Mouse (Mus musculus) duodenum, adult 2 months (tissue): Measurements from ENCODE around the gene Zswim1. TPM values are rescaled to one million over a fixed set of nuclear protein-coding genes. Genes with fewer than 3 reads are reported as not detected.

Experiments used
- polyA plus RNA-seq: library from polyadenylated mRNA; depleted of rRNA; stranded (reverse); fragments of >200 nt; gene quantifications from 2 replicates; pipeline ENCODE4 v1.2.3, GENCODE M21; 2012; ENCODE audit warnings: low replicate concordance; rRNA removed

Zswim1 gene
- 7.2 and 8.6 TPM in 2 replicates for polyA plus RNA-seq

DNA sequence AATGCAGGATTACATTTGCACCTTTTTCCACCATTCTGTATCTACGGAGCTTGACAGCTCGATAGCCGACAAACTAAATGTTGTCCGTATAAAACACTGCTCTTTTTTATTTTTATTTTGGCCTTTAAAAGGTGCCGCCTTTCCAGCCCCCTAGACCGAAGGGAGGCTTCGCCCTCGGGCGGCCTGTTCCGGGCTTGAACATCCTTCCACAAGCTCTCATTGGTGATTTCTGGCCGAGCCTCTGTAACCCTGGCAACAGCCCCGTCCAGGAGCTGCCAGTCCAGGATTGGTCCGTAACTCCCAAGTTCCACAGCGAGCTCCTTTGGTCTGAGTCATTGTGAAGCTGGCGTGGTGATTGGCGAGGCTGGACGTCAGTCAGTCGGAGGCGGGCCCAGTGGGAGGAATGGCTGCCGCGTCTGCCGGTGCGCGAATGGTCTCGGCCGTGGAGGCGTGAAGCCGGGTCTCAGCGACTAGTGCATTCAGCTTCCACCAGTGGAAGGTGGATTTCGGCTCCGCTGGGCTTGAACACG is at the start of gene Zswim1:
Gene Zswim1 (plus strand): TSS at position 51 of the 530 bp plus-strand sequence.

DNA sequence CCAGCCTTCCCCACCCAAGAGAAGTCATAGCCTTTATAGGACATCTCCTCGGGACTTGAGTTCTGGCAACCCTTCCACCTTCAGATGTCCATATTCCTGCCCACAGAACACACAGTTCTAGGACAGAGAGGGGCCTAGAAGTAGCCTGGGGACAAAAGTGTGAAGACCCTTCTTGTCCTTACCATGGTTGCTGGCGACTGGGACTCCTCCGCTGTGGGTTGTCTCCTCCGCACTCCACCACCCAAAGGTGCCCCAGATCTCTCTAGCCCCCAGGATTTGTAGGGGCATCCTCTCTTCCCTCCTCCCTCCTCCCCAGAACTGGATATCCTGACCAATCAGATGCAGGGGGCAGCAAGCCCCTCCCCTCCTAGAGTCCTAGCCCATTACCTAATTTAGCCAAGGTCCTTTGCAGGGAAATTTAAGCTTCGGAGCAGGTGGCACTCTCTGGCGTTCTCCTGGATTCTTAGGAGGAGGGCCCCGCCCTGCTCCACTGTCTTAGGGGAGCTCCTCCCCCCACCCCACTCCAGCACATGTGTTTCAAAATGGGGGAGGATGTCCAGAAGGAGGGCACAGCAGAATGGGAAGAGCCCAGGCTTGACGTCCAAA is 42.9 kb upstream of the Zswim1 start, which contains the start of gene Tnnc2:
Gene Tnnc2 (minus strand): TSS at position 487 of the 606 bp plus-strand sequence.

DNA sequence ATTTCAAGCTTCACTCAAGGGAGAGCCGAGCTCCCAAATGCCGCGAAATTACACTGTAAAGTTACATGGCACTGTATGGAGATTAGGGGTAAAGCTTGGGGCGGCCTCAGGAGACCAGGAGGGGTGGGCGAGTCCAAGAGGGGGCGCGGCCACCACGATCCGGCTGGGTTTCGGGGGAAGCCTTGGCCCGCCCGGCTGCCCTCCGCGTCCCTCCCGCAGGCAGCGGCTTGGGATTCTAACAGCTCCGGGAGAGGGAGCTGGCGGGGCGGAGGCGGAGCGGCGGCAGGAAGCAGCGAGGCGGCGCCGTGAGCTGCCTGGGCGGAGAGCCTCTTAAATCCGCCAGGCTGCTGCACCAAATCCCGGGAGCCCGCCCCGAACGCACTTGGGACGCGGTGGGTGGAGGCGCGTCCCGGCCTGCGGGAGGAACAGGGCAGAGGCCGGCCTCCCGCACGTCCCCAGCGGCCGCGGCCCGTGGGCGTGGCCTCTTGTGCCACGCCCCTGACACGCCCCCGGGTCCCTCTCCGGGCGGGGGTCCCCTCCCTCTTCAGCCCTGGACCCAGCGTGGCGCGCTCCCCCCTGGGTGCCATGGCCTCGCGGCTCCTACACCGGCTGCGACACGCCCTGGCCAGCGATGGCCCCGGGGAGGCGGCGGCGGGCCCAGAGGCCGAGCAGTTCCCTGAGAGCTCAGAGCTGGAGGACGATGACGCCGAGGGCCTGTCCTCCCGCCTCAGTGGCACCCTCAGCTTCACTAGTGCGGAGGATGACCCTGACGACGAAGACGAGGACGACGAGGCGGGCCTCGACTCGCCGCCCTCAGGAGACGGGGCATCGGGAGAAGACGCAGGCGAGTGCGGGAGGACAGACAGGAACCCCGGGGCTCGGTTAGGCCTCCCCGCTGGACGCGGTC is 36.8 kb upstream of the Zswim1 start, which contains the start of gene Snx21:
Gene Snx21 (plus strand): TSS at position 343 of the 907 bp plus-strand sequence.

DNA sequence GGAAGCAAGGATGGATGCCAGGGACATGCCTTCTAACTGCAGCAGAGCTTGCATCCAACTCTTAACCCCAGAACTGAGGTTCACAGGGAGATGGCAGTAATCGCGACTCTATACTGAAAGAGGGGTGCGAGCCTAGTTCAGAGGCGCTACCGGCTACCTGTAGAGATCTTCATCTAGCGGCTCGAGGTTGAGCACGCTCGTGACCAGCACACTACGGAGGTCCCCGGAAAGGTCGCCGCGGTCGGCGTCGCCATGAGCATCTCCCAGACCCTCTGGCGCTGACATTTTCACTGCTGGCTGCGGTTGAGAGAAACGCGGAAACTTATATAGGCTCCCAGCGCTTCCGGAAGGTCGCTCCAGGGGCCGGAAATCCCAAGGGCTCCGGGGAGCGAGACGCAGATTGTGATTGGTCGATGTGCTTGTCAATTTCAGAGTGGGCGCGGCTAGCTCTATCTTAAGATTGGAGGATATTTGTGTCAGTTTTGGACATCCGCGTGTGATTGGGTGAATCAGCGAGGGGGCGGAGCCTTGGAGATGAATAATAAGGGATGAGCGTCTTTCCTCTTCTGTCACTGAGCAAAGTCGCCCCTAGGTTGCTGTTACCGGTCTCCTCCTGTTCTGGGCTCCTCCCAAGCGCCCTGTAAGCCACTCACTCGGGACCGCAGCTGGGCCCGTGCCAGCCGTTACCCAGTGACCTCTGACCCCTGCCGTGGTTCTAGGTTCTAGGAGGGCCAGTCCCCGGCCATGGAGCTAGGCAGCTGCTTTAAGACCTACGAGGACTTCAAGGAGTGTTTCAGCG is 17.8 kb upstream of the Zswim1 start, which contains the start of the genes Acot8 and Zswim3:
Gene Acot8 (minus strand): TSS at position 350 of the 799 bp plus-strand sequence.
Gene Zswim3 (plus strand): TSS at position 566 of the 799 bp plus-strand sequence.

DNA sequence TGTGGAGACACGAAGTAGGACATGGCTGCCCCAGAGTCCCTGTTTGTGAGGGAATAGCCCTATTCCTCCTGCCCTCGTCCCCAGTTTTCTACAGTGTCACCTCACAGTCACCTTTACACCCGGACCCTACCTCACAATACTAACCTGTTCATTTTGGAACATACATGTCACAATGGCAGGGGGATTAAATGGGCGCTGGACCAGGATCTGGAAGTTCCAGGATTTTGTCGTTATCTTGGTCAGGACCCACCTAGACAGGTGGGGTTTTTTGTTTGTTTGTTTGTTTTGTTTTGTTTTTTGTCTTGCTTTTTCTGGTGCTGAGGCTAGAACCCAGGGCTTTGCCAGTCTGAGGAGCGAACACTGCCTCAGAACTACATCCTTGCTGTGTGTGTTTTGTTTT is 6.0 kb downstream of the Zswim1 start, which contains the start of gene Spata25:
Gene Spata25 (minus strand): TSS at position 101 of the 400 bp plus-strand sequence.

DNA sequence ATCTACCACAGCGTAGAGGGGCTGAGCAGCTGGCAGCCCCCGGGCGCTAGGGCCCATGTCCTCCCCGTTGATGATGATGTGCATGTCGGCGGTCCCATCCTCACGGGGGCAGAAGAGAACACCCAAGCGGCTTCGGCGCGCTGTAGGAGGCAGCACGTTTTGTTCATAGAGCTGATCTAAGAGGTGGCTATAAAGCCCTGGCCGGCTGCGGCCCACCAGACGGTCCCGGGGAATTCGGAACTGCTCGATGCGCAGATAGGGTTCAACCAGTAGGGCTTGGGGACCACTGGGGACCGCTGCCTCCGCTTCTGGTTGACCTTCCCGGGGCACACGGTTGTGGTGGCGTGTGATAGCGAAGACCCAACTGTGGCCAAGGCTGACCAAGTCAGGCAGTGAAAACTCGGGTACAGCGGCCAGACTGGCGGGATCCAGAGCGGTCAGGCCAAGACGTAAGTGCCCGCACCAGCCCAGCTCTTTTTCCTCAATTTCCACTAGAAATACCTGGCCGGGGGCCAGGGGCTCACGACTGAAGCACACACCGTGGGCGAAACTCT is 10.3 kb downstream of the Zswim1 start, which contains the start of gene Ctsa:
Gene Ctsa (plus strand): TSS at position 126 of the 554 bp plus-strand sequence.

DNA sequence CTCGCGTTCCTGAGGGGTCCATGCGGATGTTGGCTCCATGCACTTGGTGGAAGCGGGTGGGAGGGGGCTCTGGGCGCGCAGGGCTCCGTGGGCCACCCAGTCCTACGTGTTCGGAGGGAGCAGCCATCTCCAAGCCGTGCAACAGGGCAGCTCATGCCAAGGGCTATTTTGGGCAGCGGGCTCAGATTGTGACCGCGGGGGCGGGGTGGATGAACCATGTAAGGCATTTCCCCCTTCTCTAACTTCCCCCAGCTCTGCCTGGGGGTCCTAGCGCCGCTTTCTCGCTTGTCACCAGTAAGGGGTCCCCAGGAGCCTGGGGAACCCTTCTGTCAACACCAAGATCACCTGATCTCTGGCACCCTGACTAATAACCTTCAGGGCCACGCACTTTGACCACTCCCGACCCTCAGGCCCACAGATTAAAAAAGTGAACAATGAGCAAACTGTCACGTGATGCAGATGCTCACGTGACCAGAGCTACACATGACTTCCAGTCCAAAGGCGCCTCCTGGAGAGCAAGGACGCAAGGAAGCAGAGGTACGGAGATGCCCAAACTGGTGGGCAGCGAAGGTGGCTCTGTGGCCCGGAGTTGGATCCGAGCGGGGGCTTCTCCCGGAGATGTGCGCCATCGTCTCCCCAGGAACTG is 11.0 kb downstream of the Zswim1 start, which contains the start of gene Neurl2:
Gene Neurl2 (minus strand): TSS at position 143 of the 646 bp plus-strand sequence.

DNA sequence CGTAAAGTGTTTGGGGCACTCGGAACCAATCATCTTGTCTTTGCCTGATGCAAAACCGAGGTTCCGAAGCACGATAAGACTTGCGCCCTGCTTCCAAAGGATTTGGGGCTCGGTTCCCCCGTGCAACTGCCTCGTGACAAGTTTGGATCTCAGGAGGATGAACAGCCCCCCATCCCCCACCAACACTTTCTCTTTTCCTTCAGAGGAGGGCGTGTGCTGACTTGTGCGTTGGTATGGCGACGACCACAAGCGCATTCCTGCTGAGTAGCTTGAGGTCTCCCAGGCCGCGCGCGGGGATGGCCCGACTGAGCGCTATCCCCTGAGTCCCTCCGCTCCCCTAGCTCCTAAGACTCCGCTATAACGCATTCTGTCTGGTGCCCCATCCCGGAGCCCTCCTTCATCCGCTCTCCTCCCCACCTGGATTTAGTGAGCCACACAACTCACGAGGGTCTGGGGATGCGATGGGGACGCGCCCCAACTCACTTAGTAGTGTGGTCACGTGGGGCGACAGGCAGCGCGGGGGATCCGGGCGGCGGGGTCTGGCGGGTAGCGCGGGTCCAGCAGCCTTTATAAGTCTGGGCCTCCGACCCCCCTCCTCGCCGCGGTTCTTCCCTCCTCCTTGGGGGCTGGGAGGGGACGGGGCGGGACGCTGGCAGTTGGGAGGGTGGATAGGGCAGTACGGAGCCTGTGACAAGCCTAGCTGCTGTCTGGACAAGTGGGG is 34.8 kb downstream of the Zswim1 start, which contains the start of gene Pltp:
Gene Pltp (minus strand): TSS at position 611 of the 721 bp plus-strand sequence.

Other genes starting within 250 kb of the Zswim1 start
- gene Spint3, start 249.2 kb upstream of the Zswim1 start, polyA plus RNA-seq = not detected in 2 replicates
- not detected in 2 replicates for gene Wfdc6a, start 237.2 kb upstream of the Zswim1 start, polyA plus RNA-seq
- not detected in 2 replicates for gene Eppin, start 229.1 kb upstream of the Zswim1 start, polyA plus RNA-seq
- gene Wfdc6b, start 209.2 kb upstream of the Zswim1 start, polyA plus RNA-seq = not detected in 2 replicates
- not detected in 2 replicates for gene Wfdc8, start 209.1 kb upstream of the Zswim1 start, polyA plus RNA-seq
- 0.16 TPM in 1 of 2 replicates, not detected in the other for gene Wfdc16, start 183.9 kb upstream of the Zswim1 start, polyA plus RNA-seq
- gene Wfdc10, start 166.6 kb upstream of the Zswim1 start, polyA plus RNA-seq = 1.1 and 3.7 TPM in 2 replicates
- gene Wfdc9, start 166.1 kb upstream of the Zswim1 start, polyA plus RNA-seq = not detected in 2 replicates
- not detected in 2 replicates for gene Wfdc11, start 148.6 kb upstream of the Zswim1 start, polyA plus RNA-seq
- 0.08 TPM in 1 of 2 replicates, not detected in the other for gene Wfdc13, start 137.6 kb upstream of the Zswim1 start, polyA plus RNA-seq
- gene Spint4, start 124.2 kb upstream of the Zswim1 start, polyA plus RNA-seq = not detected in 2 replicates
- gene Spint5, start 107.4 kb upstream of the Zswim1 start, polyA plus RNA-seq = not detected in 2 replicates
- gene Wfdc3, start 76.8 kb upstream of the Zswim1 start, polyA plus RNA-seq = 1.2 TPM in 1 of 2 replicates, not detected in the other
- 23.0 and 61.4 TPM in 2 replicates for gene Dnttip1, start 76.7 kb upstream of the Zswim1 start, polyA plus RNA-seq
- gene Ube2c, start 52.8 kb upstream of the Zswim1 start, polyA plus RNA-seq = 68.5 and 95.4 TPM in 2 replicates
- gene Tnnc2, start 42.7 kb upstream of the Zswim1 start, polyA plus RNA-seq = not detected in 2 replicates
- gene Snx21, start 36.9 kb upstream of the Zswim1 start, polyA plus RNA-seq = 16.0 and 24.1 TPM in 2 replicates
- gene Acot8, start 17.8 kb upstream of the Zswim1 start, polyA plus RNA-seq = 157 and 164 TPM in 2 replicates
- gene Zswim3, start 17.6 kb upstream of the Zswim1 start, polyA plus RNA-seq = 1.9 and 2.1 TPM in 2 replicates
- not detected in 2 replicates for gene Spata25, start 5.9 kb downstream of the Zswim1 start, polyA plus RNA-seq
- gene Ctsa, start 10.2 kb downstream of the Zswim1 start, polyA plus RNA-seq = 283 and 318 TPM in 2 replicates
- 2.7 and 3.2 TPM in 2 replicates for gene Neurl2, start 10.8 kb downstream of the Zswim1 start, polyA plus RNA-seq
- gene Pltp, start 35.0 kb downstream of the Zswim1 start, polyA plus RNA-seq = 28.5 and 38.0 TPM in 2 replicates
- gene Pcif1, start 56.6 kb downstream of the Zswim1 start, polyA plus RNA-seq = 29.6 and 30.0 TPM in 2 replicates
- gene Zfp335, start 89.1 kb downstream of the Zswim1 start, polyA plus RNA-seq = 25.0 and 27.2 TPM in 2 replicates
- 7.9 and 23.2 TPM in 2 replicates for gene Mmp9, start 118.1 kb downstream of the Zswim1 start, polyA plus RNA-seq
- gene Slc12a5, start 138.1 kb downstream of the Zswim1 start, polyA plus RNA-seq = 0.52 and 1.1 TPM in 2 replicates
- 16.9 and 17.2 TPM in 2 replicates for gene Ncoa5, start 212.2 kb downstream of the Zswim1 start, polyA plus RNA-seq
- 2.1 and 3.0 TPM in 2 replicates for gene Cd40, start 232.9 kb downstream of the Zswim1 start, polyA plus RNA-seq